Mouse (Mus musculus): ENCODE data around the gene Prr36.
A peak's percentile ranks its signal among the peaks of the same experiment; 100 is the strongest.

The Prr36 gene

GRCm38 (mm10) chr8:4239193-4239890 is 22.1 kb upstream of the Prr36 start:
- no peak for DNase-seq (ENCODE audit: inconsistent ontology term)

DNA sequence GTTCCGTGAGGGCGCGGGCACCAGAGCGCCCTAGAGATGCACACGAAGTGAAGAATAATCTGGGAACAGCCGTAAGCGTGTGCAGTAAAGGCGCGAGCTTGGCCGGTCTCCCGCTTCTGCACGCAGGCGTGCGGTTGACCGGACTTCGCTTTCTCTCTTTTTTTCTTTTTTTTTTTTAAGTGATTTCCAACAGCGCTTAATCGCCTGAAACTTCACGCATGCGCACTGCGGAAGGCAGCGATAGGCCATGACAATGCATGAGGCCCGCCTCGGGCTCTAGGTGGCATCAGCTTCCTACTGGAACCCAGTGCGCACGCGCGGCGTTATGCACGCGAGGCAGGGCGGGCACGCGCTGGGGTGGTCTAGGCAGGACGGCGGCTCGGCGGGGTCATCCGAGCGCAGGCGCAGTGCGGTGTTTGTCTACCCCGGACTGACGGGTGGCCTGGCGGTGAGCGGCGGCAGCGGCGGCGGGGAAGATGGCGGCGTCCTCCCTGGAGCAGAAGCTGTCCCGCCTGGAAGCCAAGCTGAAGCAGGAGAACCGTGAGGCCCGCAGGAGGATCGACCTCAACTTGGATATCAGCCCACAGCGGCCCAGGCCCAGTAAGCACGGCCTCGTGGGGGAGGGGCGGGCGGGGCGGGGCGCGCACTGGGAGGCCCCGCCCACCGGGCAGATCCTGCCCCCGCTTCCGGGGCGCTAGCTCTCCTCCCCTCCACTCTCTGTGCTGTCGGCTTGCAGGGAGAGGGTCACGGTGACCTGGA is 21.4 kb upstream of the Prr36 start, which contains the start of the genes Map2k7 and Gm49320:
Gene Map2k7, plus strand, starts transcription at position 307 of the 759 bp plus-strand sequence.
Gene Gm49320, plus strand, starts transcription at position 432 of the 759 bp plus-strand sequence.
- peak; percentile 99 for DNase-seq (ENCODE audit: inconsistent ontology term)

DNA sequence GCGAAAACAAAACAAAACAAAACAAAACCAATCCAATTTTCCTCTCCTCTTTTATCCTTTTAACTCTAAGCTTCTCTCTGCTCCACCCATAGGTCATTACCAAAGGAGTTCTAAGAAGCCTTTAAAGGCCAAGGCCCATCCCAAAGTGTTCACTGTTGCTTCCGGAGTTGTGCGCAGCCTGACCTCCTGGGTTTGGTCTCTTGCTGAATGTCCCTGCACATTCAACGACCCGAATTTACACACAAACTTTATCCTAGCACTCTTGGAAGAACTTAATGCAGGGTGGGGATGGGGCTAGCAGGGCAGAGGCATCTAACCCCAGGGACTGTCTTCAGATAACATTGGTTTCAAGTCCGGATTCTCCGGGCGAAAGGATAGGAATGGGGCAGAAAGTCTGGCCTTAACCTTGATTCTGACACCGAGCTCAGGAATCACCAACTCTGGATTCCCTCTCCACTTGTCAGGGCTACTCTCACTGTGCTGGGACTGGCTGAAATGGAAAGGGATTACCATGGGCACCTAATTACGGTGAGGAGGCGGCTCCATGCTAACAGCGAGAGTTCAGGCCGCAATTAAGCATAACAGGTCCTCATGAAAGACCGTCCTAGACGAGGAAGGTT is 20.7 kb upstream of the Prr36 start:
- no peak for DNase-seq (ENCODE audit: inconsistent ontology term)

DNA sequence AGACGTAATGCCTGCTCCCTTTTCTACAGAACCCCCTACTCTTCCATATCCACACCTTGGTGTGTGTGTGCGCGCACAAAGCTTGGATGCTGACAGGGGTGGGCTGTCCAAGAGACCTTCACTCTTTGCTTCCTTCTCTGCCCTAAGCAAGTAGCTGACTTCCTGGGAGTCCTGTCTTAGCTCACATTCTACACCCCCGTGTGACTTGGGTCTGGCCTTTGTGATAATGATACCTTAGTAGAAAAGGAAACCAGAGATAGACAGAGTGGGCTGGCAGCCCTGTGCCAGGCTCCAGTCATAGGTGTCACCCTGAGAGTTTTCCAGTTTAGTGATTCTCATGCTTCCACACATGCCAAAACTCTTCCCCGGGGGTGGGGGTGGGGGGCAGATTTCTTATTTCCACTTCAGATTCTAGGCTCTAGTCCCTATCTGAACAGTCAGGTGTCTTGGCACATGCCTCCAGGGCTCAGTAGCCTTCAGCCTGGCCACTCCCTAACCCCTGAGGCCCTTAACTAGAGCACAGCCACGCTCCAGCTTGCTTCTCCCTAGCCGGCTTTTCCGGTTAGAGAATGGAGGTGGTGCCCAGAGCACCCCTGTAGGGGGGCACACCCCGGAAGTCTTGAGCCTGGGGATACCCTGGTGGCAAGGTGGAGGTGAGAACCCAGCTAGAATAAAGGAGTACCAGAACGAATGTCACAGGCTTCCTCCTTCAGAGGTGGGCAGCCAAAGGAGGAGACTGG is 13.5 kb upstream of the Prr36 start:
- no peak for DNase-seq (ENCODE audit: inconsistent ontology term)

GRCm38 (mm10) chr8:4229784-4230183 is 12.5 kb upstream of the Prr36 start:
- no peak for DNase-seq (ENCODE audit: inconsistent ontology term)

- no peak for DNase-seq (ENCODE audit: inconsistent ontology term)
Observed at GRCm38 (mm10) chr8:4227919-4228318, 10.7 kb upstream of the Prr36 start.

DNA sequence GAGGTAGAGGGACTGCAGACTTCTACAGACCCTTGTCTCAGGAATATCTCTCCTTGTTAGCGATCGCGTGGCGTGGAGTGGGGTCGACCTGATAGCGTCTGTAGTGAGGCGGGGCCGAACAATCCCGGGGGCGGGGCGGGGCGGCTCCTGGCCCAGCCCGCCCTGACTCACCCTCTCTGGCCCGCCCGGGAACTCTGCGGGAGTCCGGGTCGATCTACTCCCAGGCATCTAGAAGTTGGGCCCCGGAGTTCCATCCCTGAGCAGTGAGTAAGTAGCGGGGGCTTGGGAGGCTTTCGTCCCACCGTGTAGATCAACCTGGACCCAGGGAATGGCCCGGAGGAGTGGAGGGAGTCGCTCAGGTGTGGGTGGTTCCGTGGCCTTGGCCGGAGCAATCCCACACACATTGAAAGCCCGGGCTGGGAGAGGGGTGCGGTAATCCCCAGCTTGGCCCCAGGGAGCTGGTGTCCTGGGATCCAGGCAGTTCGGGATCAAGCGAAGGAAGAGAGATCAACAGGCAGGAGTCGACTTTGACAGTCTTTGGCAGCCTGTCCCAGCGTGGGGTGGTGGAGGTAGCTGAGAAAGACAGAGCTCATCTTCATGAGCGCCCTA is 9.6 kb upstream of the Prr36 start, which contains the start of gene Lrrc8e:
Gene Lrrc8e, plus strand, starts transcription at position 89 of the 609 bp plus-strand sequence.
- peak; percentile 73 for DNase-seq (ENCODE audit: inconsistent ontology term)

- no peak for DNase-seq (ENCODE audit: inconsistent ontology term)
Observed at GRCm38 (mm10) chr8:4226323-4226722, 9.1 kb upstream of the Prr36 start.

GRCm38 (mm10) chr8:4222059-4222458 is 4.8 kb upstream of the Prr36 start:
- no peak for DNase-seq (ENCODE audit: inconsistent ontology term)

GRCm38 (mm10) chr8:4219617-4220016 is 2.4 kb upstream of the Prr36 start:
- DNase-seq (ENCODE audit: inconsistent ontology term), result no peak

DNA sequence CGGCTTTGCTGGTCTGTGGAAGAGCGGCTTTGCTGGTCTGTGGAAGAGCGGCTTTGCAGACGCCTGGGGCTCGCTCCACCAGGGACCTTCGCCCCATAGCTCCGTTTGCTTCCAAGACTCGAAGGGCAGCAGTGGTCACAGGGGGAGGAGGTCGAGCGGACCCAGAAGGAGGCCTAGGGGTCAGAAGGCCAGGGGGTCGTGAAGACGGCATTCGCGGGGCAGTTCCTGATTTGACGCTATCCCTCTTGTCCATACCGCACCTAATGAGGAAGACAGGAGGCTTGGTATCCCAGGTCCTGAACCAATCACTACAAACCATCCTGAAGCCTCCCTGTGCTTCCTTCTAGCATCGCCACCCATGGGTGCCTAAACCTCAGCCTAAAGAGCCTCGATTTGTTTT is 963 bp downstream of the Prr36 start:
- no peak for DNase-seq (ENCODE audit: inconsistent ontology term)

DNA sequence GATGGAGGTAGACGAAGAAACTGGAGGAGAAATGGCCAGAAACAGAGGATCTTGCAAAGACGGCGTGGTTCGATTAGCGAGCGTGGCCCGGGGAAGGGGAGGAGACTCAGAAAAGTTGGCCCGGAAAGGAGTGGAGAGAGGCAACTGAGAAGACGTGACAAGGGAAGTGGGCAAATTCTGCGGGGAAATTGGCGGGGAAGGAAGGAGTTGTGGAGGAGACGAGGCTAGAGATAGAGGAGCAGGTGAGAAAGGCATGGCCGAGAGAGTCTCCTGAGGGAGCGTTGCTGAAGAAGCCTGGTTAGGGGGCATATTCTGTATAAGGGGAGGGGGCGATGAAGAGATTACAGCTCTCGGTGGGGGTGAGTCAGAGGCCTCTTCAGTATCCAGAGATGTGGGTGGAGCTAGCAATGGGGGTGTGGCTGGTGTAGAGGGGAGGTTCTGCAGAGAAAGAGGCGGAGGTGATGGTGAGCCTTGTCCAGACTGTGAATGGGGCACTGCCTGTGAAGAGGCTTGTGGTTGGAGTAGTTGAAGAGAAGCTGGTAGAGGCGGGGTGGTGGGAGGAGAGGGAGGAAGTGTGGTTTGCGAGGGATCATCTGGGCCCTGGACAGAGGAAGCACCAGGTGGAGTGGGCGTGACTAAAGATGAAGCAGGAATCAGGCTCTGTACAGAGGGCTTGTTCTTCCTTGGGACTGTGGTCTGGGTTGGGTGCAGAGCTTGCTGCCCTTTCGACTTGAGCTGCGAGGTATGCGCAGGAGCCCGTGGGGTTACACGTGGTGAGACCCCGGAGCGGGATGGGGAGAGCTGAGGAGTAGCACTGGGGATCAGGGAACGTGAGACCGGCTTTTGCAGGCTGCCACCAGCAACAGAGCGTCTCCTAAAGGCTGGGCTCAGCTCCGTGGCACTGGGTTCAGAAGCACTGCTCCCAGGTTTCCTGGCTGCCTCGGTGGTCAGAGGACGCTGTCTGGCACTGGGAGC is 3.0 kb downstream of the Prr36 start:
- DNase-seq (ENCODE audit: inconsistent ontology term), result peak; percentile 38

DNA sequence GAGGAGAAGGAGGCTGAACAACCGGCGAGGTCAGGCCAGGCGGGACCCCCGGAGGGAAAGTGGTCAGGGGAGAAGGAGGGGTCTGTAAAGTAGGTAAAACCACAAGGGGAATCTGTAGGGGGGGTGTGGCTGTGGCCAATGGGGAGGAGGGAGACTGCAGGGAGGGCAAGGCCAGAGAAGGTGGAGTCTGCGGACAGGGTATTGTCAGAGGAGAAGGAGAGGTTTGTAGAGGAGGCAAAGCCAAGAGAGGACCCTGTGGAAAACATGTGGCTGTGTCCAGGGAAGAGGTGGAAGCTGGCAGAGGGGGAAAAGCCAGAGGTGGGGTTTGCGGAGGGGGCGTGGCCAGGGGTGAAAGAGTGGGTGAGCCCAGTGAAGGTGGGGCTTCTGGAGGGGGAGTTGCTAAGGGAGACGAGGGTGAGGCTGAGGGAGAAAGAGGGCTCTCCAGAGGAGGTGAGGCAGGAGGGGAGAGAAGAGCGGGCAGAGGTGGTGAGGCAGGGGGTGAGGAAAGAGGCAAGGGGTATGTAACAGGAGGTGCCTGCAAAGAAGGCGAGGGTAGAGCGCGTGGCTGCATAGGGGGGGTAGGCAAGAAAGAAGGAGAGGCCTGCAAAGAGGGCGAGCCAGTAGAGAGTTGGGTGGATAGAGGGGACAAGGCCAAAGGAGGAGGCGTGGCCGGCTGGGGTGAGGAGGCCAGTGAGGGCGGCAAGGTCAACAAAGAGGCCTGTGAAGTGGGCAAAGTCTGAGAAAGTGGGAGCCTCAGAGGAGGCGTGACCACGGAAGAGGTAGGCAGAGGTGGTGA is 3.9 kb downstream of the Prr36 start:
- DNase-seq (ENCODE audit: inconsistent ontology term), result peak; percentile 61

DNA sequence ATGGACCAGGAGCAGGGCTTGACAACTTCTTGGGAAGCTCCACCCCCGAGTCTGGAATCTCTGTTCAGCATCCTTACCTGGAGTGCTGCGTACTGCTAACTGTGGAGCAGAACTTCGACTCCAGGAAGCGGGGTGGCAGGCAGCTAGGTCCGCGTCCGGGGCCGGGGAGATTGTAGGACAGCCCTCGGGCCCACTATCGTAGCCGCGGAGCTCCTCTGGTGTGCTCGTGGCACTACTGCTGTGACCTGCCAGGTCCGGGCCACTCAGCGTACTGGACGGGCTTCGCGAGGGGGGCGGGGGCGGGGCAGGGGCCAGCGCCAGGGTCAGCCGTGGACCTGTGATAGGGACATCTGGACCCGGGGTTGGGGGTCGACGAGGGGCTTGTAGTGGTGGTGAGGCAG is 4.5 kb downstream of the Prr36 start:
- DNase-seq (ENCODE audit: inconsistent ontology term), result peak; percentile 26

DNA sequence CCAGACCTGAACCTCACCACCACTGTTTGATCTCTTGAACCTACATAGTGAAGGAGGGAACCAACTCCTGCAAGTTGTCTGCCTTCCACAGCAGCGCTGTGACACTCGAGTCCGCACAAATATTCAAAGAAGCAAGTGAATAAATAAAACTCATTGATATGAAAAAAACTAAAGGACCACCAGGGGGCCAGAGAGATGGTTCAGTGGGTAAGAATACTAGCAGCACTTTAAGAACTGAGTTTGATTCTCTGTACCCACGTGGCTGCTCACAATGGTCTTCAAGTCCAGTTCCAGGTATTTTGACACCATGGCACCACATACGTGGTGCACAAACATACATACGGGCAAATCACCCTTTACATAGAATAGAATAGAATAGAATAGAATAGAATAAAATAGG is 6.2 kb downstream of the Prr36 start:
- DNase-seq (ENCODE audit: inconsistent ontology term), result no peak

- no peak for DNase-seq (ENCODE audit: inconsistent ontology term)
Observed at GRCm38 (mm10) chr8:4207016-4207350, 10.3 kb downstream of the Prr36 start.

GRCm38 (mm10) chr8:4206182-4207015 is 10.9 kb downstream of the Prr36 start:
- no peak for DNase-seq (ENCODE audit: inconsistent ontology term)

GRCm38 (mm10) chr8:4205246-4206123 is 11.8 kb downstream of the Prr36 start:
- no peak for DNase-seq (ENCODE audit: inconsistent ontology term)
